10 mouse cellular contexts compared by ENCODE assay signal in the genomic region with DNA sequence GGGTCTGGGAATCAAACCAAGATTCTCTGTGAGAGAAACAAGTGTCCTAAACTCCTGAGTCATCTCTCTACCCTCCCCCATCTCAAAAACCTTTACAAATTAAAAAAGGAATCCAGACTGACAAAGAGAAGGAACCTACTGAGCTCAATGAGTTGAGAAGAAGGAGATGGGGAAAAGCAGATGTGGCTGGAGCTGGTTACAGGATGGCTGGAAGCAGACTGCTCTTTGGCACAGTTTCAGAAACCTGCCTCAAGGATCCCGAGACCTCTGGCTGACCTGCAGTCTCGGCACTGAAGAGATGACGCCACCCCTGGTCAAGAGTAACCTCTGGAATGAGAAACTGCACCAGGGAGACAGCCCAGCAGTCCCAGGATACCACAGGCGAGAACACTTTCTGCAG.
DNase-seq lines count a peak whose midpoint lies in the region; ATAC-seq and TF ChIP-seq lines count a peak whose summit lies in the region.
"Had no signal": no experiment of that assay in that cellular context is flagged by ENCODE, and none has a peak within 500 bp of the region (broad histone marks: within the 10 kb centered on the region; RNA-seq: fewer than 3 reads in every experiment).

No protein-coding gene starts in this region.

- ATAC-seq in kidney, postnatal 0 days (replicated peaks; ENCODE audit: low FRiP score, low read depth), result no peak
- ATAC-seq in kidney, embryonic 16.5 days (ENCODE audit: low FRiP score, low TSS enrichment), result no peak

- no peaks in the 10 kb centered on the region for H3K9me3 ChIP-seq in kidney, postnatal 0 days (replicated peaks; ENCODE audit: low read length)
- H3K9me3 ChIP-seq in kidney, embryonic 16.5 days (ENCODE audit: low read length), result no peaks in the 10 kb centered on the region
- H3K9me3 ChIP-seq: embryonic facial prominence, embryonic 15.5 days; heart, embryonic 15.5 days had no signal

- H3K27ac ChIP-seq in kidney, postnatal 0 days, result no peak overlapping the region
- no peak overlapping the region for H3K27ac ChIP-seq in kidney, embryonic 16.5 days (ENCODE audit: low read length)
- no peak overlapping the region for H3K27ac ChIP-seq in cerebellum, adult 2 months (ENCODE audit: insufficient read depth, low read length)
- H3K27ac ChIP-seq: embryonic facial prominence, embryonic 15.5 days; heart, embryonic 15.5 days had no signal

- peak; percentile 16 for DNase-seq in kidney, postnatal 0 days (ENCODE audit: low spot score)
- DNase-seq in adrenal gland, postnatal 36 days, result peak; percentile 60 to 76
- DNase-seq in heart, postnatal 36 days, result peak; percentile 30 to 32
- DNase-seq in ovary, postnatal 14 days (ENCODE audit: low spot score), result peak; percentile 25
- no peak for DNase-seq in left cerebral cortex, postnatal 25 days (ENCODE audit: low spot score in 2 of 2)
- no peak for DNase-seq in cerebellum, adult 2 months
- no peak for DNase-seq in layer of hippocampus, adult 9-11 months

- TF ChIP-seq POLR2A in cerebellum, adult 2 months (IDR thresholded peaks at IDR 0.05; ENCODE audit: borderline replicate concordance, insufficient read depth, low read length), result no peak

- H3K36me3 ChIP-seq in kidney, postnatal 0 days (ENCODE audit: insufficient read depth, low read length), result no peaks in the 10 kb centered on the region
- no peaks in the 10 kb centered on the region for H3K36me3 ChIP-seq in kidney, embryonic 16.5 days (ENCODE audit: insufficient read depth, low read length)
- H3K36me3 ChIP-seq: embryonic facial prominence, embryonic 15.5 days; heart, embryonic 15.5 days had no signal

- no peak overlapping the region for H3K4me2 ChIP-seq in kidney, postnatal 0 days (ENCODE audit: low read length)
- no peak overlapping the region for H3K4me2 ChIP-seq in kidney, embryonic 16.5 days (replicated peaks; ENCODE audit: low read depth, low read length)
- H3K4me2 ChIP-seq: embryonic facial prominence, embryonic 15.5 days; heart, embryonic 15.5 days had no signal

- H3K9ac ChIP-seq in kidney, postnatal 0 days (ENCODE audit: low read depth, low read length), result no peak overlapping the region
- H3K9ac ChIP-seq in kidney, embryonic 16.5 days (replicated peaks; ENCODE audit: low read length), result no peak overlapping the region
- H3K9ac ChIP-seq: embryonic facial prominence, embryonic 15.5 days; heart, embryonic 15.5 days had no signal

- intact Hi-C loops in heart, postnatal 36 days (cut with DNase I), result no loop called here
- intact Hi-C loops in left cerebral cortex, postnatal 25 days (cut with DNase I), result no loop called here

- no peaks in the 10 kb centered on the region for H3K27me3 ChIP-seq in kidney, postnatal 0 days (ENCODE audit: insufficient read depth, low read length)
- H3K27me3 ChIP-seq in kidney, embryonic 16.5 days (ENCODE audit: insufficient read depth, low read length), result no peaks in the 10 kb centered on the region
- H3K27me3 ChIP-seq in cerebellum, adult 2 months (ENCODE audit: control insufficient read depth, insufficient read depth, low read length), result no peaks in the 10 kb centered on the region; the same call in 1 of the 2 replicates
- H3K27me3 ChIP-seq: embryonic facial prominence, embryonic 15.5 days; heart, embryonic 15.5 days had no signal

- TF ChIP-seq CTCF in kidney, postnatal 0 days (IDR thresholded peaks at IDR 0.05; ENCODE audit: low read depth), result no peak
- no peak for TF ChIP-seq CTCF in cerebellum, adult 2 months (IDR thresholded peaks at IDR 0.05; ENCODE audit: borderline replicate concordance, insufficient read depth, low read depth, low read length)

- WGBS in kidney, postnatal 0 days, result 26% methylated on average over 4 of the region's 4 CpGs
- WGBS in kidney, embryonic 16.5 days, result 32% methylated on average over 4 of the region's 4 CpGs
- 43% methylated on average over 4 of the region's 4 CpGs for WGBS in cerebellum, adult 2 months

- no peaks in the 10 kb centered on the region for H3K4me1 ChIP-seq in kidney, postnatal 0 days (replicated peaks; ENCODE audit: insufficient read depth, low read length)
- peaks cover 4% of the 10 kb centered on the region; the same call in 1 of the 2 replicates for H3K4me1 ChIP-seq in kidney, embryonic 16.5 days (ENCODE audit: insufficient read depth, low read length)
- H3K4me1 ChIP-seq in cerebellum, adult 2 months (ENCODE audit: control insufficient read depth, insufficient read depth, low read length), result 0 out of 2 replicates have a peak, but pooled peaks cover 4% of the 10 kb centered on the region

- H3K4me3 ChIP-seq in kidney, postnatal 0 days (replicated peaks; ENCODE audit: low read depth, low read length), result no peak overlapping the region
- no peak overlapping the region for H3K4me3 ChIP-seq in kidney, embryonic 16.5 days (ENCODE audit: low read length)
- no peak overlapping the region for H3K4me3 ChIP-seq in cerebellum, adult 2 months (replicated peaks; ENCODE audit: insufficient read depth, low read depth, low read length)
- H3K4me3 ChIP-seq: embryonic facial prominence, embryonic 15.5 days; heart, embryonic 15.5 days had no signal

Comparison
In these comparisons a context has a peak if more than half of its experiments do, and no peak if none do; other contexts are left out.
1. DNase-seq: peak in kidney, postnatal 0 days (single experiment), adrenal gland, postnatal 36 days (2 of 2), heart, postnatal 36 days (2 of 2) and ovary, postnatal 14 days (single experiment); none in left cerebral cortex, postnatal 25 days (0 of 2), cerebellum, adult 2 months (0 of 2) and layer of hippocampus, adult 9-11 months (single experiment).